Mouse (Mus musculus): ENCODE data around the gene Dlx5. TPM values are rescaled to one million over a fixed set of nuclear protein-coding genes. Genes with fewer than 3 reads are reported as not detected.

The Dlx5 gene
- 3.5 and 3.9 TPM in 2 replicates for polyA plus RNA-seq (2015; fragmentation: Nextera tagmentation; extraction: Ambion mirVana)

- ATAC-seq (ENCODE audit: insufficient read depth, low FRiP score): peak; percentile 81
- Histone ChIP-seq H3K4me1 (ENCODE audit: control insufficient read depth, insufficient read depth, low read length) (peaks cover 8% of the 10 kb centered on the region), H3K9me3 (replicated peaks; ENCODE audit: control insufficient read depth, low read length) (no peaks in the 10 kb centered on the region), H3K9ac (ENCODE audit: low read length) (peak within 1 kb of the TSS; percentile 60), H3K27ac (ENCODE audit: low read length) (no peak within 1 kb of the TSS), H3K36me3 (ENCODE audit: control insufficient read depth, insufficient read depth, low read length) (no peaks in the 10 kb centered on the region), H3K4me2 (ENCODE audit: low read depth, low read length) (peak within 1 kb of the TSS; percentile 83), H3K27me3 (ENCODE audit: control insufficient read depth, insufficient read depth, low read length) (peaks cover 68% of the 10 kb centered on the region), H3K4me3 (replicated peaks; ENCODE audit: low read length) (peak within 1 kb of the TSS; percentile 49)
- WGBS: under 1% methylated on average over 40 of the region's 42 CpGs
These were observed at the start of gene Dlx5 for GRCm38 (mm10) chr6:6881638-6882190. TSS of gene Dlx5 (minus strand) at chr6:6882085.

- 79% methylated on average over 4 of the region's 4 CpGs for WGBS
- H3K36me3 ChIP-seq (ENCODE audit: control insufficient read depth, insufficient read depth, low read length): no peaks in the 10 kb centered on the region
- no peaks in the 10 kb centered on the region for H3K4me1 ChIP-seq (ENCODE audit: control insufficient read depth, insufficient read depth, low read length)
- no peak overlapping the region for H3K27ac ChIP-seq (ENCODE audit: low read length)
- H3K9me3 ChIP-seq (replicated peaks; ENCODE audit: control insufficient read depth, low read length): no peaks in the 10 kb centered on the region
- no peaks in the 10 kb centered on the region for H3K27me3 ChIP-seq (ENCODE audit: control insufficient read depth, insufficient read depth, low read length)
- no peak for ATAC-seq (ENCODE audit: insufficient read depth, low FRiP score)
- H3K4me3 ChIP-seq (replicated peaks; ENCODE audit: low read length): no peak overlapping the region
- no peak overlapping the region for H3K4me2 ChIP-seq (ENCODE audit: low read depth, low read length)
- H3K9ac ChIP-seq (ENCODE audit: low read length): no peak overlapping the region
These were observed 49.6 kb upstream of the Dlx5 start for GRCm38 (mm10) chr6:6931507-6931906.

DNA sequence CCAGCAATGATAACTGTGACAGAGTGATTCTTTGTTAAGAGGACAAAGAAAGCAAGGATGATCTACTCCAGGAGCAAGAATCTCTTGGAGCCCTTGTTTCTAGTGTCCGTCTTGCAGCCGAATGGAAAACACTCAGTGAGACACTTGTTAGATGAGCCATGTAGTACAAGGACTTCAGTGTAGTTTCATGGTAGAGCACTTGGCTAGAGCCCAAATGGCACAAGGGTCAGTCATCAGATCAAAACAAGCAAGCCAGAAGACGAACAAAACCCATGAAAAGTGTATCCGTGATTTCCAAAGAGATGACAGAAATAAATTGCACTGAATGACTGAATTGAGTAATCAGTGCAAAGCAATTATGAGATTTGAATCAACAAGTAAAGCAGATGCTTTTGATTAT is 48.9 kb upstream of the Dlx5 start:
- no peaks in the 10 kb centered on the region for H3K9me3 ChIP-seq (replicated peaks; ENCODE audit: control insufficient read depth, low read length)
- no peaks in the 10 kb centered on the region for H3K27me3 ChIP-seq (ENCODE audit: control insufficient read depth, insufficient read depth, low read length)
- H3K4me3 ChIP-seq (replicated peaks; ENCODE audit: low read length): no peak overlapping the region
- no peak for ATAC-seq (ENCODE audit: insufficient read depth, low FRiP score)
- no peaks in the 10 kb centered on the region for H3K4me1 ChIP-seq (ENCODE audit: control insufficient read depth, insufficient read depth, low read length)
- no peak overlapping the region for H3K9ac ChIP-seq (ENCODE audit: low read length)
- WGBS: 80% methylated on average over 4 of the region's 4 CpGs
- H3K4me2 ChIP-seq (ENCODE audit: low read depth, low read length): no peak overlapping the region
- H3K36me3 ChIP-seq (ENCODE audit: control insufficient read depth, insufficient read depth, low read length): no peaks in the 10 kb centered on the region
- no peak overlapping the region for H3K27ac ChIP-seq (ENCODE audit: low read length)

- Histone ChIP-seq H3K9me3 (replicated peaks; ENCODE audit: control insufficient read depth, low read length) (no peaks in the 10 kb centered on the region), H3K9ac (ENCODE audit: low read length) (no peak overlapping the region), H3K36me3 (ENCODE audit: control insufficient read depth, insufficient read depth, low read length) (no peaks in the 10 kb centered on the region), H3K27me3 (ENCODE audit: control insufficient read depth, insufficient read depth, low read length) (no peaks in the 10 kb centered on the region), H3K27ac (ENCODE audit: low read length) (no peak overlapping the region), H3K4me2 (ENCODE audit: low read depth, low read length) (no peak overlapping the region), H3K4me3 (replicated peaks; ENCODE audit: low read length) (no peak overlapping the region), H3K4me1 (ENCODE audit: control insufficient read depth, insufficient read depth, low read length) (no peaks in the 10 kb centered on the region)
- WGBS: 42% methylated on average over 1 of the region's 1 CpGs
- ATAC-seq (ENCODE audit: insufficient read depth, low FRiP score): no peak
These were observed 43.4 kb upstream of the Dlx5 start for GRCm38 (mm10) chr6:6925264-6925663.

- no peak overlapping the region for H3K9ac ChIP-seq (ENCODE audit: low read length)
- no peaks in the 10 kb centered on the region for H3K27me3 ChIP-seq (ENCODE audit: control insufficient read depth, insufficient read depth, low read length)
- no peak overlapping the region for H3K27ac ChIP-seq (ENCODE audit: low read length)
- H3K4me3 ChIP-seq (replicated peaks; ENCODE audit: low read length): no peak overlapping the region
- H3K9me3 ChIP-seq (replicated peaks; ENCODE audit: control insufficient read depth, low read length): no peaks in the 10 kb centered on the region
- no peak overlapping the region for H3K4me2 ChIP-seq (ENCODE audit: low read depth, low read length)
- H3K4me1 ChIP-seq (ENCODE audit: control insufficient read depth, insufficient read depth, low read length): no peaks in the 10 kb centered on the region
- 82% methylated on average over 4 of the region's 4 CpGs for whole genome bisulfite sequencing
- H3K36me3 ChIP-seq (ENCODE audit: control insufficient read depth, insufficient read depth, low read length): no peaks in the 10 kb centered on the region
- no peak for ATAC-seq (ENCODE audit: insufficient read depth, low FRiP score)
These were observed 35.4 kb upstream of the Dlx5 start for GRCm38 (mm10) chr6:6917334-6917733.

GRCm38 (mm10) chr6:6915526-6915915 is 33.6 kb upstream of the Dlx5 start:
- H3K4me2 ChIP-seq (ENCODE audit: low read depth, low read length): no peak overlapping the region
- no peaks in the 10 kb centered on the region for H3K9me3 ChIP-seq (replicated peaks; ENCODE audit: control insufficient read depth, low read length)
- ATAC-seq (ENCODE audit: insufficient read depth, low FRiP score): no peak
- H3K4me1 ChIP-seq (ENCODE audit: control insufficient read depth, insufficient read depth, low read length): no peaks in the 10 kb centered on the region
- H3K27ac ChIP-seq (ENCODE audit: low read length): no peak overlapping the region
- no peaks in the 10 kb centered on the region for H3K36me3 ChIP-seq (ENCODE audit: control insufficient read depth, insufficient read depth, low read length)
- H3K27me3 ChIP-seq (ENCODE audit: control insufficient read depth, insufficient read depth, low read length): no peaks in the 10 kb centered on the region
- WGBS: 55% methylated on average over 9 of the region's 9 CpGs
- H3K9ac ChIP-seq (ENCODE audit: low read length): no peak overlapping the region
- H3K4me3 ChIP-seq (replicated peaks; ENCODE audit: low read length): no peak overlapping the region

- H3K4me2 ChIP-seq (ENCODE audit: low read depth, low read length): no peak overlapping the region
- peak; percentile 53; the same call in 1 of the 2 replicates for ATAC-seq (ENCODE audit: insufficient read depth, low FRiP score)
- no peak overlapping the region for H3K27ac ChIP-seq (ENCODE audit: low read length)
- no peaks in the 10 kb centered on the region for H3K9me3 ChIP-seq (replicated peaks; ENCODE audit: control insufficient read depth, low read length)
- no peak overlapping the region for H3K9ac ChIP-seq (ENCODE audit: low read length)
- 37% methylated on average over 5 of the region's 5 CpGs for WGBS
- H3K27me3 ChIP-seq (ENCODE audit: control insufficient read depth, insufficient read depth, low read length): no peaks in the 10 kb centered on the region
- H3K4me3 ChIP-seq (replicated peaks; ENCODE audit: low read length): no peak overlapping the region
- H3K36me3 ChIP-seq (ENCODE audit: control insufficient read depth, insufficient read depth, low read length): no peaks in the 10 kb centered on the region
- H3K4me1 ChIP-seq (ENCODE audit: control insufficient read depth, insufficient read depth, low read length): no peaks in the 10 kb centered on the region
These were observed 33.1 kb upstream of the Dlx5 start for GRCm38 (mm10) chr6:6914849-6915525.

DNA sequence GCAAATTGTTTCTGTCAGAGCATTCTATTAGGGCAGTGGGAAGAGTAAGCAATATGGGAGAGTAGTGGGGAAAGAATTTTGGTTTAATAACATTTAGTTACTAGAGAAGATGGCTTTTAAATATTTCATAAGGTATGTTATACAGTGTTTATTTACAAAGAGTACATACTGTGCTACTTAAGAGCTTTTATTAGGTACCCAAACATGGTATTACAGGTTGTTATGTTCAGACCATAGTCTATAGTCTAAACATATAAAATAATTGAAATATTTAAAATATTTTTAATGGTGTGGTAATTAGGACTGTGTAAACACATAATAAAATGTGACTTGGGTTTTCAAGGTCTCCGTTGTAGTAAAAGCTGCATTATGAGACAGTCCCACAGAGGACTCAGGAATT is 32.4 kb upstream of the Dlx5 start:
- H3K4me1 ChIP-seq (ENCODE audit: control insufficient read depth, insufficient read depth, low read length): no peaks in the 10 kb centered on the region
- H3K27me3 ChIP-seq (ENCODE audit: control insufficient read depth, insufficient read depth, low read length): no peaks in the 10 kb centered on the region
- no peak overlapping the region for H3K4me2 ChIP-seq (ENCODE audit: low read depth, low read length)
- no peak overlapping the region for H3K9ac ChIP-seq (ENCODE audit: low read length)
- ATAC-seq (ENCODE audit: insufficient read depth, low FRiP score): no peak
- 74% methylated on average over 1 of the region's 1 CpGs for WGBS
- no peaks in the 10 kb centered on the region for H3K36me3 ChIP-seq (ENCODE audit: control insufficient read depth, insufficient read depth, low read length)
- H3K9me3 ChIP-seq (replicated peaks; ENCODE audit: control insufficient read depth, low read length): no peaks in the 10 kb centered on the region
- no peak overlapping the region for H3K4me3 ChIP-seq (replicated peaks; ENCODE audit: low read length)
- no peak overlapping the region for H3K27ac ChIP-seq (ENCODE audit: low read length)

- H3K9ac ChIP-seq (ENCODE audit: low read length): no peak overlapping the region
- no peak for ATAC-seq (ENCODE audit: insufficient read depth, low FRiP score)
- H3K4me1 ChIP-seq (ENCODE audit: control insufficient read depth, insufficient read depth, low read length): no peaks in the 10 kb centered on the region
- 54% methylated on average over 8 of the region's 8 CpGs for WGBS
- H3K27ac ChIP-seq (ENCODE audit: low read length): no peak overlapping the region
- no peaks in the 10 kb centered on the region for H3K9me3 ChIP-seq (replicated peaks; ENCODE audit: control insufficient read depth, low read length)
- H3K36me3 ChIP-seq (ENCODE audit: control insufficient read depth, insufficient read depth, low read length): no peaks in the 10 kb centered on the region
- no peak overlapping the region for H3K4me2 ChIP-seq (ENCODE audit: low read depth, low read length)
- H3K27me3 ChIP-seq (ENCODE audit: control insufficient read depth, insufficient read depth, low read length): no peaks in the 10 kb centered on the region
- H3K4me3 ChIP-seq (replicated peaks; ENCODE audit: low read length): no peak overlapping the region
These were observed 27.7 kb upstream of the Dlx5 start for GRCm38 (mm10) chr6:6909586-6909985.

Measured in stomach, embryonic 16.5 days (tissue).